Mouse (Mus musculus) spleen, adult 18-20 months (tissue): ENCODE measurements around the gene Ubtd1.
A peak's percentile ranks its signal among the peaks of the same experiment; 100 is the strongest.

Source experiments
- DNase-seq, 2 experiments: peaks; one replicate each; pipeline ENCODE4 v3.0.0; 2022; ENCODE audit warnings: mixed read lengths in 2 of 2

Gene Ubtd1

GRCm38 (mm10) chr19:41981595-41981927, at the start of gene Ubtd1:
Gene Ubtd1 (plus strand): TSS chr19:41981763.
- no peak for DNase-seq

- no peak for DNase-seq
Observed at GRCm38 (mm10) chr19:41932686-41933085, 48.9 kb upstream of the Ubtd1 start.

DNA sequence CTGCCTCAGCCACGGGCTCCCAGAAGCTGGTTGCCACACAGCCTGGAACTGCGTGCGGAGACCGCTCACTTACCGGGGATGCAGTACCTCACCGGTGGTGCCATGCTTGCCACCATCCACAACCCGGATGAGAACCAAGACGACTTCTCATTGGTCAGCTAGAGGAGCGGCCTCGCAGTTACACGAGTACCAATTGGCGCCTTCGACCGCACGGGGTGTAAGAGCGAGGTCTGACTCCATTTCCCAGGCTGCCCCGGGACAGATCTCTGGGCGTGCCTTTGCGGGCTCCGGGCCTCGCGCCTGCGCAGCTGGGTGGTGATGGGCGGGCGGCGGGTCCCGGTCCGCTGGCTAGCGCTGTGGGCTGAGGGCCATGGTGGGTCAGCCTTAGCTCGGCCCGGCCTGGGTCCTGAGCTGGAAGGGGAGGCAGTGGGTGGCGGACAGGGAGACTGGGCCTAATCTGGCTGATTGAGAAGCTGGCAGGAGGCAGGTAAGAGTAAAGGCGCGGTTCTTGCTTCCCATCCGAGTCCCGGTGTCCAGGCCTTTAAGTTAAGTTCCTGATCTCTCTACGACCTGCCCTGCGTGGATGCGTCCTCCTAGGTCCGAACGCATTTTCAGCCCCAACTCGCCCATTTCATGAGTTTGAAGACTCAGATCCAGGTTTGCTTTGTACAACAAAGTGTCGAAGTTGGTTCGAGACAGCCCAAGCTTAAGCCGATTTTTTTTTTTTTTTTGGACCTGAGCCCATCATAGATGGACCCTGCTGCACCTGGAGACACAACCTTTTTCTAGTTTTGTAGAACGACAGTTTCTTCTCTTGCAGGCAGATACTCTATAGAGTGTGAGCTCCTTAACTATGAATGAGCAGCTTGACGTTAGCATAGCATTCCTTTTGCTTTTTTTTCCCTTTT, 48.1 kb upstream of the Ubtd1 start, which contains the start of the genes Exosc1 and Zdhhc16:
Exosc1 (minus strand) TSS at position 245 of the 908 bp plus-strand sequence.
Zdhhc16 (plus strand) TSS at position 302 of the 908 bp plus-strand sequence.
- DNase-seq, result peak; percentile 96

GRCm38 (mm10) chr19:41934124-41934523, 47.4 kb upstream of the Ubtd1 start:
- no peak for DNase-seq

DNA sequence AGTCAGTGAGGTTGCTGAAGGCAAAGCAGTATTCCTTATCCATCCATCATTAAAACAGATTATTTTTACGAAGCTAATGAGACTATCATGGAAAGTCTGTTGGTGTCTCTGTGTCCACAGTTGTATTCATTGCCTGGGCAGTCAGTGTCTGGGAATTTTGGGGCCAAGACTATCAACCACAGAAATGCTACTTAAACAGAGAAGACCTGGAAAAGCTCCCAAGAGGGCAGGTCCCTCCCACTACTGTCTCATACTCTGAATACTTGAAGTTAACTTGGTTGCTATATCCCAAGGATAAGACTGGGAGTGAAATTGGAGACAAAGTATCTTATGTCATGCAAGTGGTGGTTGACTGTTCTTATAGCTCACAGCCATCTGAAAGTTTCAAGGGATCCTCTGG, 45.6 kb upstream of the Ubtd1 start:
- DNase-seq, result no peak

DNA sequence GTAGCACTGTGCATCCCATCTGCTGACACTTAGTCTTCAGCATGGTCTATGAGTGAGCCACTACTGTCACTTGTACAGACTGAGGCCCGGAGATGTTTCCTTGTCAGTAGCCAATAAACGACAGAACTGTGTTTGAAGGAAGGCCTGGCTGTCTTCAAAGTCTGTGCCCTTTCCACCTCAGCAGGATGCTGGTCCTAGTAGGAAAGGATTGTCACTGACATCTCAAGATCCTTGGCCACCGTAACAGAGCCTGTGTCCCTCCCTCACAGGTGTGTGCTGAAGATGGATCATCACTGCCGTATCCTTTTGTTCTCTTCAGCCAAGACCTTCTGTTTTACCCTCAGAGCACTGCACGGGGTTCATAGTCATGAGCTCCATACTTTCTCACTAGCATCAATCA, 43.0 kb upstream of the Ubtd1 start:
- no peak for DNase-seq

- DNase-seq, result no peak
Observed at GRCm38 (mm10) chr19:41943841-41944240, 37.7 kb upstream of the Ubtd1 start.

GRCm38 (mm10) chr19:41952287-41952686, 29.3 kb upstream of the Ubtd1 start:
- DNase-seq, result no peak

- DNase-seq, result no peak
Observed at GRCm38 (mm10) chr19:41953574-41953973, 28.0 kb upstream of the Ubtd1 start.

DNA sequence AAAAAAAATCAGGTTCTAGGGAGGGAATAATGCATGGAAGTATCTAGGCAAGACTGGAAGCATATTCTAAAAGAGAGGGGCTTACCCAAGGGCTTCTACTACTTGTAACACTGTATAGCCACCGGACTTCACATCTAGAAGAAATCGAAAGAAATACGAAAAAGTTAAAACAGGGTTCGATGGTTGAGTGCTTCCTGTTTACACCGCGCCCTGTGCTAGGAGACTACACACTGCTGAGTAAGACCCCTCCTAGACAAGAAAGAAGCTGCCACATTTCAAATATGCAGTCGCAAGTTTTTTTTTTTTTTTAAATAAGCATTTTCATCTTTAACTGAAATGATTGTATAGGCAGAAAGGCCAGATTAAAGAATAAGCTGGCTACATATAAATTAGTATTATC, 11.9 kb upstream of the Ubtd1 start:
- DNase-seq, result no peak

DNA sequence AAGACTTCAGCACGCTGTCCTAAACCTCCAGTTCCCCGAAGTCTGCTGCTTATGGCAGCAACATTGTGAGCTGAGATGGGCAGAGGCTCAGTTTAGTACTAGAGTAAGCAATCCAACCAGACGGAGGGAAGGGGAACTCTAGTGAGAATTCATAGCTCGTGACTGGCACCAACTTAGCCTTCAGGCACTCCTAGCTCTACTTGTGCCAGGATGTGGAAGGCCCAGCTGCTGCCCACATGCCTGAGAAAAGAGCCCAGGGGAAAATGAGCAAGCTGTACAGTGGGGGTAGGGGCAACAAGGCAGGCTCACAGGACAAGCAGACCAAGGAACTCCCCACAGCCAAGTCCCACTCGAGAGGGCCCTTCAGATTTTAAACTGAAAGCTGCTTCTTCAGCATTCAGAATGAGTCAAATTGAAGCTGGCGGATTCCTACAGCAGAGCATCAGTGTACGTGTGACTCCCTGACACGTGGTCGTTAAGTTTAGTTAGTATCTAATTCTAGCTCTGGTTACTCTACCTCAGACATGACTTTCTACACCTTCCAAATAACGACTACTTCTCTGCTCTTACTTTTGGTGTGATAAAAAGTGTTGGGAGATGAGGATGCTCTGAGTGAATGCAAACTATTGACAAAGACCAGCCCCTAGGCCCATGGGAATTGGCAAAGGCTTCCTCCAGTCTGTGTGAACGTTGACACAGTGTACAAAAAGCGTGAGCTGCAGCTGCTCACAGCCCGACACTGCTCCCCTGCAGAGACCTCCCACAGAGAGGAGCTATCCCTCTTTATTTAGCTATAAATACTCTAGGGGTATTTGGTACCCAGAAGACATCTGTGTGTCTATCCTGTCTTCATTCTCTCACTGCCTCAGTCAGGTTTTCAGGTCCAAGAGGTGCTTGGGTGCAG, 7.4 kb upstream of the Ubtd1 start:
- no peak for DNase-seq

DNA sequence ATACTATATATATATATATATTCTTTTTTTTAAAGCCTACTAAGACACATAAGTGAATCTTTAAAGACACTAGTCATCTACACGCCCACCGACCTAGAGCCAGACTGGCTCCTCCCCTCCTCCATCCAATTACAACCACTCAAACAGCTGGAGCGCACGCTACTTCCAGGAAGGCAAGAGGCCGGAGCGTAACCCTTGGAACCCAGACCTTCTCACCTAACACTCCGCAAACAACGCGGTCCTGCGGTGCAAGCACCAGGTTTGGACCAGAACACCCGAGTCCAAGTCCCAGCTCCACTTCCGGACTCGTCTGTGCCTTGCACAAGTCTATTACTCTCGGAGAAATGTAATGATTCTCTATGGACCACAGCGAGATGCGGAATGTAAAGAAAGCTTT, 1.1 kb upstream of the Ubtd1 start:
- DNase-seq, result no peak

DNA sequence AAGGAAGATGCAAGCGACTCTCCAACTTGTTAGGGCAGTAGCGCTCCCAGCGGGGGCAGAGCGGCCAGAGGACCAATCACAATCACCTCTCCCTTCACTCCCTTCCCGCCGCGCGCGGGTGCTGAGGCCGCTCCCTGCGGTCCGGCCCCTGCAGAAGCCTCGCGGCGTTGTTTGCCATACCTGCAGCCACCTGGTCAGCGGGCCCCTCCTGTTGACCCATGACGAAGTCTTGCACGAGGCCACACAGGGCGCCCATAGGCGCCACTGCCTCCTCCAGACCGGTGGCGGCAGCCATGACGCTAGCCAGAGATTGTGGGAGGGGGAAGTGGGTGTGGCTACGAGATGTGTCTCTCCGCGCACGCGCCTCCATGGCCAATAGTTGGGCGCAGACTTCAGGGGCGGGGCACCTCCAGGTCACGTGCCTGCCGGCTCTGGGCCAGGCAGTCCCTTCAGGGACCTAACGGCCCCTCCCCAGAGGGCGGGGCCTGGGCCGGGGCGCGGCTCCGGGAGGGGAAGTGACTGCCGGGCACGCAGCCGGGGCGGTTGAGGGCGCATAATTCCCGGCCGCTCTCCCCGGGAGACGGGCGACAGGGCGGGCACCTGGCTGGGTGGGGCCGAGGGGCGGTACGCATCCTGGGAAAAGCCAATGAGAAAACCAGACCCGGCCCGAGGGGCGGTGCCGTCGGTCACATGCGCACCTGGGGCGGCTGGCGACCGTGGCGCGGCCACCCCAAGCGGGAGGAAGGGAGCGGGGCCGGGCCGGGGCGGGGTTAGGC, 556 bp upstream of the Ubtd1 start, which contains the start of gene Mms19:
Mms19 (minus strand) TSS at position 339 of the 776 bp plus-strand sequence.
- DNase-seq, result peak; percentile 99

GRCm38 (mm10) chr19:41981931-41982790, 598 bp downstream of the Ubtd1 start:
- peak in 1 of 2 experiments; percentile 48 for DNase-seq

DNA sequence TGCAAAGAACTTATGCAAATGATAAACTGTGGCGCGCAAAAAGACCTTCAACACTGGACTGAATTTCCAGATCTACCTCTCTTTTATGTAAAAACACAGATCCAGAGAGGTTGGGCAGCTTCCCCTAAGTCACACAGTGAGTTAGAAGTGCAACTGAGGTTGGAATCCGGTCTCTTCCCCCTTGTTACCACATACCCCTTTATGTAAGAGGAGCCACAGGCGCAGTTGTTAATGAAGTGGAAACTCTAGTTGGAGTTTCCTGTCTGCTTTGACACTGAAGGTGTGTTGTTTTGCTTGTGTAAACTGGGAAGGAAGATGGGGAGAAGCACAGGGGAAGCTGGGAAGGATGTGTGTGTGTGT, 1.2 kb downstream of the Ubtd1 start:
- DNase-seq, result no peak

GRCm38 (mm10) chr19:41985994-41986393, 4.4 kb downstream of the Ubtd1 start:
- DNase-seq, result no peak

DNA sequence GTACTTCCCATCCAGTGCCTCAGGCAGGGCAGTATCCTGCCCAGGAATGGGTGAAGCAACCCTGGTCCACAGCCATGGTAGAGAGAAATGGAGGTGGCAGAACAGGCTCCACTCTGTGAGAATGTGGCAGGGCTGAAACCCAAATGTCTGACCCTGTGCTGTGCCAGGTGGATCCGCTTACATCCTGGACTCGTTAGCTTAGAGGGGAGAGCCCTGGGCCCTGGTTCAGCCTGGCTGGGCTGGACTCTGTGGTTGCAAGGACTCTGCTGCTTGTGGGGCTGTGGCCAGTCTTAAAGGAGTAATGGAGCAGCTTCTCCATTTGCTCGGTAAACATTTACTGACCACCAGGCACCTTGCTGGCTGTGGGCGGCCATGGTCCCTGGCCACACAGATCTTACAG, 5.6 kb downstream of the Ubtd1 start:
- DNase-seq, result no peak

DNA sequence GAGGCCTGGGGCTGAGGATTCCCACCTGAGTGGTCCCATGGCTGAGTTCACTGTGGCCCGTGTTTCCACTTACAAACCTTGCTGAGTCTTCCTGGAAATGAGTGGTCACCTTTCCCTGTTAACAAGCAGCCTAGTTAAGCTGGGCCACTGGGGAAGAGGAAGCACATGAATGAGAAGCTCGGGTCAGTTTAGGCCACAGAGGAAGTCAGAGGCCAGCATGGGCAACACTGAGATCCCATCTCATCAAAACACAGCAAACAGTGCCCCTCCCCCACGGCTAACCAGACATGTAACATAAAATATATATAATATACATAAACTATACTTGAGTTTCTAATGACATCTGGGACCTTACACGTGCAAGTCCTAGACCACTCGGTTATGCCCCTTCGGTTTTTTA, 8.2 kb downstream of the Ubtd1 start:
- DNase-seq, result no peak

GRCm38 (mm10) chr19:41991926-41992477, 10.4 kb downstream of the Ubtd1 start:
- DNase-seq, result no peak

GRCm38 (mm10) chr19:41992971-41993370, 11.4 kb downstream of the Ubtd1 start:
- DNase-seq, result no peak

- no peak for DNase-seq
Observed at GRCm38 (mm10) chr19:41993484-41993883, 11.9 kb downstream of the Ubtd1 start.
